Mouse (Mus musculus) myocyte (in vitro differentiated cells): ENCODE data around the gene Robo2. TPM values are rescaled to one million over a fixed set of nuclear protein-coding genes. Genes with fewer than 3 reads are reported as not detected.

Source experiments
- H3K27me3 ChIP-seq: one replicate; pipeline ENCODE4 v1.6.1; 2011; ENCODE audit not compliant: control insufficient read depth, insufficient read depth, insufficient read length
- H3K36me3 ChIP-seq: one replicate; pipeline ENCODE4 v1.6.1; 2011; ENCODE audit not compliant: control insufficient read depth, insufficient read depth
- H3K4me2 ChIP-seq: one replicate; pipeline ENCODE4 v1.6.1; 2011; ENCODE audit warnings: low read depth, control low read depth
- H3K4me3 ChIP-seq: one replicate; pipeline ENCODE4 v1.5.1; 2011; ENCODE audit warnings: mild to moderate bottlenecking, control low read depth, moderate library complexity
- H3K79me2 ChIP-seq: one replicate; pipeline ENCODE4 v1.6.1; 2011; ENCODE audit not compliant: control insufficient read depth, insufficient read depth
- H3ac ChIP-seq: one replicate; pipeline ENCODE4 v1.6.1; 2011; ENCODE audit not compliant: control insufficient read depth, insufficient read length
- CEBPB ChIP-seq: IDR thresholded peaks from 2 replicates; pipeline ENCODE4 v1.6.1; 2011; ENCODE audit warnings: mild to moderate bottlenecking, moderate library complexity; ENCODE audit not compliant: poor library complexity, insufficient read depth, severe bottlenecking
- E2F4 ChIP-seq: IDR thresholded peaks from one replicate; pipeline ENCODE4 v1.6.1; 2011; ENCODE audit warnings: mild to moderate bottlenecking, control low read depth, moderate library complexity; ENCODE audit not compliant: insufficient read depth
- MAX ChIP-seq: IDR thresholded peaks from one replicate; pipeline ENCODE4 v1.6.1; 2011; ENCODE audit warnings: low read depth, mild to moderate bottlenecking, control low read depth
- MYOD1 ChIP-seq, 3 experiments: IDR thresholded peaks; one replicate each; pipeline ENCODE4 v1.6.1; 2011; ENCODE audit warnings: control low read depth in 2 of 3, low read depth in 2 of 3, mild to moderate bottlenecking in 2 of 3, moderate library complexity in 1 of 3; ENCODE audit not compliant: insufficient read length in 2 of 3, control insufficient read depth in 1 of 3
- MYOG ChIP-seq, 3 experiments: IDR thresholded peaks; one replicate each; pipeline ENCODE4 v1.6.1; 2011; ENCODE audit warnings: control low read depth in 2 of 3, low read depth in 2 of 3, mild to moderate bottlenecking in 2 of 3; ENCODE audit not compliant: insufficient read length in 2 of 3, control insufficient read depth in 1 of 3, insufficient read depth in 1 of 3
- POLR2A ChIP-seq: IDR thresholded peaks from one replicate; pipeline ENCODE4 v1.6.1; 2011; ENCODE audit warnings: low read depth, mild to moderate bottlenecking, control low read depth, moderate library complexity; ENCODE audit not compliant: insufficient read length
- POLR2AphosphoS2 ChIP-seq: IDR thresholded peaks from one replicate; pipeline ENCODE4 v1.6.1; 2011; ENCODE audit warnings: low read depth, control low read depth; ENCODE audit not compliant: insufficient read length
- REST ChIP-seq: IDR thresholded peaks from one replicate; pipeline ENCODE4 v1.6.1; 2011; ENCODE audit warnings: mild to moderate bottlenecking, control low read depth, moderate library complexity; ENCODE audit not compliant: insufficient read depth, insufficient read length
- SRF ChIP-seq: IDR thresholded peaks from one replicate; pipeline ENCODE4 v1.6.1; 2011; ENCODE audit warnings: low read depth; ENCODE audit not compliant: control insufficient read depth, insufficient read length
- TCF12 ChIP-seq: IDR thresholded peaks from one replicate; pipeline ENCODE4 v1.6.1; 2011; ENCODE audit warnings: mild to moderate bottlenecking, control low read depth; ENCODE audit not compliant: poor library complexity, insufficient read depth, severe bottlenecking
- TCF3 ChIP-seq: IDR thresholded peaks from one replicate; pipeline ENCODE4 v1.6.1; 2011; ENCODE audit warnings: low read depth, control low read depth; ENCODE audit not compliant: insufficient read length
- USF1 ChIP-seq: IDR thresholded peaks from one replicate; pipeline ENCODE4 v1.6.1; 2011; ENCODE audit warnings: low read depth, mild to moderate bottlenecking, control low read depth, moderate library complexity
- polyA plus RNA-seq: library from polyadenylated mRNA; unstranded; fragments of >200 nt; fragmentation: generic; extraction: Trizol; gene quantifications from one replicate; pipeline ENCODE4 v1.2.1, GENCODE M21; 2012; ENCODE audit warnings: missing spikeins

Gene Robo2
- polyA plus RNA-seq, 1 experiment = 19.6 TPM

- no peaks in the 10 kb centered on the region for H3K79me2 ChIP-seq
- H3ac ChIP-seq = no peak overlapping the region
- H3K36me3 ChIP-seq = no peaks in the 10 kb centered on the region
- H3K27me3 ChIP-seq = no peaks in the 10 kb centered on the region
- H3K4me3 ChIP-seq = no peak overlapping the region
- no peak overlapping the region for H3K4me2 ChIP-seq
- TF ChIP-seq REST = no peak
- TF ChIP-seq E2F4 = no peak
- no peak for TF ChIP-seq SRF
- no peak for TF ChIP-seq USF1
- TF ChIP-seq MYOD1 (IDR thresholded peaks at IDR 0.05; ENCODE audit: control insufficient read depth in 1 of 3, insufficient read length in 2 of 3, low read depth in 2 of 3) = no peak
- no peak for TF ChIP-seq TCF12
- TF ChIP-seq CEBPB = no peak
- no peak for TF ChIP-seq MAX
- TF ChIP-seq POLR2A = no peak
- TF ChIP-seq MYOG (IDR thresholded peaks at IDR 0.05; ENCODE audit: control insufficient read depth in 1 of 3, insufficient read depth in 1 of 3, insufficient read length in 2 of 3, low read depth in 2 of 3) = no peak
- TF ChIP-seq TCF3 = no peak
- no peak for TF ChIP-seq POLR2AphosphoS2
These were observed 104.1 kb downstream of the Robo2 start for GRCm38 (mm10) chr16:74307543-74307887.

GRCm38 (mm10) chr16:74306876-74307542, 104.6 kb downstream of the Robo2 start:
- Histone ChIP-seq H3K4me3 (no peak overlapping the region), H3K27me3 (no peaks in the 10 kb centered on the region), H3K36me3 (no peaks in the 10 kb centered on the region), H3K4me2 (no peak overlapping the region), H3ac (no peak overlapping the region), H3K79me2 (no peaks in the 10 kb centered on the region)
- TF ChIP-seq MYOD1 (IDR thresholded peaks at IDR 0.05; ENCODE audit: control insufficient read depth in 1 of 3, insufficient read length in 2 of 3, low read depth in 2 of 3) (no peak), USF1 (no peak), TCF12 (no peak), E2F4 (no peak), TCF3 (no peak)

- Histone ChIP-seq H3ac (no peak overlapping the region), H3K4me2 (no peak overlapping the region), H3K36me3 (no peaks in the 10 kb centered on the region), H3K79me2 (no peaks in the 10 kb centered on the region), H3K27me3 (no peaks in the 10 kb centered on the region), H3K4me3 (no peak overlapping the region)
- TF ChIP-seq MAX (no peak), SRF (no peak), E2F4 (no peak), POLR2AphosphoS2 (no peak), REST (no peak), MYOD1 (IDR thresholded peaks at IDR 0.05; ENCODE audit: control insufficient read depth in 1 of 3, insufficient read length in 2 of 3, low read depth in 2 of 3) (no peak), TCF12 (no peak), TCF3 (no peak), MYOG (IDR thresholded peaks at IDR 0.05; ENCODE audit: control insufficient read depth in 1 of 3, insufficient read depth in 1 of 3, insufficient read length in 2 of 3, low read depth in 2 of 3) (no peak), CEBPB (no peak), POLR2A (no peak), USF1 (no peak)
These were observed 123.7 kb downstream of the Robo2 start for GRCm38 (mm10) chr16:74287878-74288277.

GRCm38 (mm10) chr16:74282549-74282948, 129.1 kb downstream of the Robo2 start:
- Histone ChIP-seq H3K4me3 (no peak overlapping the region), H3K79me2 (no peaks in the 10 kb centered on the region), H3K27me3 (no peaks in the 10 kb centered on the region), H3ac (no peak overlapping the region), H3K36me3 (no peaks in the 10 kb centered on the region), H3K4me2 (no peak overlapping the region)
- TF ChIP-seq POLR2A (no peak), USF1 (no peak), REST (no peak), POLR2AphosphoS2 (no peak), MYOG (IDR thresholded peaks at IDR 0.05; ENCODE audit: control insufficient read depth in 1 of 3, insufficient read depth in 1 of 3, insufficient read length in 2 of 3, low read depth in 2 of 3) (no peak), CEBPB (no peak), MYOD1 (IDR thresholded peaks at IDR 0.05; ENCODE audit: control insufficient read depth in 1 of 3, insufficient read length in 2 of 3, low read depth in 2 of 3) (no peak), E2F4 (no peak), SRF (no peak), MAX (no peak), TCF3 (no peak), TCF12 (no peak)
